Mouse (Mus musculus) myocyte (in vitro differentiated cells): ENCODE data around the gene Arntl. TPM values are rescaled to one million over a fixed set of nuclear protein-coding genes. Genes with fewer than 3 reads are reported as not detected.

Source experiments
- H3K27me3 ChIP-seq: one replicate; pipeline ENCODE4 v1.6.1; 2011; ENCODE audit not compliant: control insufficient read depth, insufficient read depth, insufficient read length
- H3K36me3 ChIP-seq: one replicate; pipeline ENCODE4 v1.6.1; 2011; ENCODE audit not compliant: control insufficient read depth, insufficient read depth
- H3K4me2 ChIP-seq: one replicate; pipeline ENCODE4 v1.6.1; 2011; ENCODE audit warnings: low read depth, control low read depth
- H3K4me3 ChIP-seq: one replicate; pipeline ENCODE4 v1.5.1; 2011; ENCODE audit warnings: mild to moderate bottlenecking, control low read depth, moderate library complexity
- H3K79me2 ChIP-seq: one replicate; pipeline ENCODE4 v1.6.1; 2011; ENCODE audit not compliant: control insufficient read depth, insufficient read depth
- H3ac ChIP-seq: one replicate; pipeline ENCODE4 v1.6.1; 2011; ENCODE audit not compliant: control insufficient read depth, insufficient read length
- CEBPB ChIP-seq: IDR thresholded peaks from 2 replicates; pipeline ENCODE4 v1.6.1; 2011; ENCODE audit warnings: mild to moderate bottlenecking, moderate library complexity; ENCODE audit not compliant: poor library complexity, insufficient read depth, severe bottlenecking
- E2F4 ChIP-seq: IDR thresholded peaks from one replicate; pipeline ENCODE4 v1.6.1; 2011; ENCODE audit warnings: mild to moderate bottlenecking, control low read depth, moderate library complexity; ENCODE audit not compliant: insufficient read depth
- MAX ChIP-seq: IDR thresholded peaks from one replicate; pipeline ENCODE4 v1.6.1; 2011; ENCODE audit warnings: low read depth, mild to moderate bottlenecking, control low read depth
- MYOD1 ChIP-seq, 3 experiments: IDR thresholded peaks; one replicate each; pipeline ENCODE4 v1.6.1; 2011; ENCODE audit warnings: control low read depth in 2 of 3, low read depth in 2 of 3, mild to moderate bottlenecking in 2 of 3, moderate library complexity in 1 of 3; ENCODE audit not compliant: insufficient read length in 2 of 3, control insufficient read depth in 1 of 3
- MYOG ChIP-seq, 3 experiments: IDR thresholded peaks; one replicate each; pipeline ENCODE4 v1.6.1; 2011; ENCODE audit warnings: control low read depth in 2 of 3, low read depth in 2 of 3, mild to moderate bottlenecking in 2 of 3; ENCODE audit not compliant: insufficient read length in 2 of 3, control insufficient read depth in 1 of 3, insufficient read depth in 1 of 3
- POLR2A ChIP-seq: IDR thresholded peaks from one replicate; pipeline ENCODE4 v1.6.1; 2011; ENCODE audit warnings: low read depth, mild to moderate bottlenecking, control low read depth, moderate library complexity; ENCODE audit not compliant: insufficient read length
- POLR2AphosphoS2 ChIP-seq: IDR thresholded peaks from one replicate; pipeline ENCODE4 v1.6.1; 2011; ENCODE audit warnings: low read depth, control low read depth; ENCODE audit not compliant: insufficient read length
- REST ChIP-seq: IDR thresholded peaks from one replicate; pipeline ENCODE4 v1.6.1; 2011; ENCODE audit warnings: mild to moderate bottlenecking, control low read depth, moderate library complexity; ENCODE audit not compliant: insufficient read depth, insufficient read length
- SRF ChIP-seq: IDR thresholded peaks from one replicate; pipeline ENCODE4 v1.6.1; 2011; ENCODE audit warnings: low read depth; ENCODE audit not compliant: control insufficient read depth, insufficient read length
- TCF12 ChIP-seq: IDR thresholded peaks from one replicate; pipeline ENCODE4 v1.6.1; 2011; ENCODE audit warnings: mild to moderate bottlenecking, control low read depth; ENCODE audit not compliant: poor library complexity, insufficient read depth, severe bottlenecking
- TCF3 ChIP-seq: IDR thresholded peaks from one replicate; pipeline ENCODE4 v1.6.1; 2011; ENCODE audit warnings: low read depth, control low read depth; ENCODE audit not compliant: insufficient read length
- USF1 ChIP-seq: IDR thresholded peaks from one replicate; pipeline ENCODE4 v1.6.1; 2011; ENCODE audit warnings: low read depth, mild to moderate bottlenecking, control low read depth, moderate library complexity
- polyA plus RNA-seq: library from polyadenylated mRNA; unstranded; fragments of >200 nt; fragmentation: generic; extraction: Trizol; gene quantifications from one replicate; pipeline ENCODE4 v1.2.1, GENCODE M21; 2012; ENCODE audit warnings: missing spikeins

Arntl gene
- polyA plus RNA-seq, 1 experiment, result 10.5 TPM

DNA sequence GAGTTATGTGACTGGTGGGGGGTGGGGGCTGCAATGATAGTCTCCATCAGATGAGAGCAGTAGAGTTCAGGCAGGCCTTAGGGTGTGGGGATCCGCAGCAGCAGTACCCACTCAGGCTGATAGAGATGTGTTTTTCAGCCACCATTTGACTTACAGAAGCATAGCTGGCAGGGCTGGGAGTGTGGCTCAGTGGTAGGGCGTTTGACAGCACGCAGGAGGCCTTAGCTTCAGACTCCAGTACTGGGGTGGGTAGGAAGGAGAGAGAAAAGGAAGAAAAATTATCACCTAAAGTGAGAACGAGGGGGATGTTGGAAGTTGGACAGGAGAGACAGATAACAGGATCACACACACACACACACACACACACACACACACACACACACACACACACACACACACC is 71.2 kb downstream of the Arntl start:
- H3K79me2 ChIP-seq, result no peaks in the 10 kb centered on the region
- no peak overlapping the region for H3K4me3 ChIP-seq
- H3ac ChIP-seq, result no peak overlapping the region
- no peak for TF ChIP-seq MYOG (IDR thresholded peaks at IDR 0.05; ENCODE audit: control insufficient read depth in 1 of 3, insufficient read depth in 1 of 3, insufficient read length in 2 of 3, low read depth in 2 of 3)
- no peak for TF ChIP-seq MYOD1 (IDR thresholded peaks at IDR 0.05; ENCODE audit: control insufficient read depth in 1 of 3, insufficient read length in 2 of 3, low read depth in 2 of 3)
- TF ChIP-seq E2F4, result no peak
- TF ChIP-seq USF1, result no peak
- TF ChIP-seq REST, result no peak
- TF ChIP-seq POLR2AphosphoS2, result no peak
- no peak for TF ChIP-seq CEBPB
- TF ChIP-seq TCF12, result no peak
- H3K27me3 ChIP-seq, result no peaks in the 10 kb centered on the region
- H3K36me3 ChIP-seq, result peaks cover 7% of the 10 kb centered on the region
- no peak overlapping the region for H3K4me2 ChIP-seq

DNA sequence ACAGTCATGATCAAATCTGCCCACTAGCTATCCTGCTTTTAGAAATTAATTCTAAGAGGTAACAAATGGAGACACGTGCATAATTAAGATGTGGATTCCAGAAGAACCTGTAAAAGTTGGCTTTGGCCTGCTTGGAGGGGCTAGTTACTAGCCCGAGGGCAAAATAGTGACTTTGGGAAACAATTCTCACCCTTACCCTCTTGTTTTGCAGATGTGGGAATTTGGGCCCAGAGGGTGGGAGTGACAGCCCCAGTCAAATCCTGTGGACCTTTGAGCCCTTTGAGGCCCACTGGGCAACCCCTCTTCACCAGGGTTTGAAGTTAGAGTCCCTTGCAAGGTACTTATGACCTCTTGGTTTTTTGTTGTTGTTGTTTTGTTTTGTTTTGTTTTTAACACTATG is 72.0 kb downstream of the Arntl start:
- Histone ChIP-seq H3ac (no peak overlapping the region), H3K4me2 (no peak overlapping the region), H3K79me2 (no peaks in the 10 kb centered on the region), H3K4me3 (no peak overlapping the region), H3K36me3 (peaks cover 7% of the 10 kb centered on the region), H3K27me3 (no peaks in the 10 kb centered on the region)
- TF ChIP-seq POLR2AphosphoS2 (no peak), REST (no peak), SRF (no peak), TCF12 (no peak), MYOD1 (IDR thresholded peaks at IDR 0.05; ENCODE audit: control insufficient read depth in 1 of 3, insufficient read length in 2 of 3, low read depth in 2 of 3) (no peak), POLR2A (no peak), CEBPB (no peak), MYOG (IDR thresholded peaks at IDR 0.05; ENCODE audit: control insufficient read depth in 1 of 3, insufficient read depth in 1 of 3, insufficient read length in 2 of 3, low read depth in 2 of 3) (no peak), TCF3 (no peak), E2F4 (no peak), USF1 (no peak), MAX (no peak)

DNA sequence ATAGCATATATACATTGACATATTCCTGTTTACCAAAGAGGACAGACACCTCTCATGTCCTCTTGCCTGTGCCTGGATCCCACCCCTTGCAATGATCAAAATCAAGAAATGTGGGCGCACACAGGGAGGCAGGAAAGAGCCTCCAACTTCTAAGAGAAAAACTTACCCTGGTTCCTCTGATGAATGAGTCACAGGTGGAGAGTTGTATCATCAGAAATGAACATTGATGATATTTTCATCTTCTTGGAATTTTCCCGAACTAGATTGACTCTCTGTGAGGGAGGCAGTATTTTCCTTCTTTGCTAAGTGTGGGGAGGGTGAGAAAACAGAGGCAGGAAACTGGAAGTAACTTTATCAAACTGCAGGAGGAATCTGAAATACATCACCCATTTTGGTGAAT is 78.1 kb downstream of the Arntl start:
- TF ChIP-seq MYOG (IDR thresholded peaks at IDR 0.05; ENCODE audit: control insufficient read depth in 1 of 3, insufficient read depth in 1 of 3, insufficient read length in 2 of 3, low read depth in 2 of 3) (no peak), MYOD1 (IDR thresholded peaks at IDR 0.05; ENCODE audit: control insufficient read depth in 1 of 3, insufficient read length in 2 of 3, low read depth in 2 of 3) (no peak), E2F4 (no peak), TCF3 (no peak), POLR2AphosphoS2 (no peak), SRF (no peak), CEBPB (no peak), USF1 (no peak), REST (no peak), TCF12 (no peak), MAX (no peak), POLR2A (no peak)
- Histone ChIP-seq H3K79me2 (no peaks in the 10 kb centered on the region), H3K4me3 (no peak overlapping the region), H3K4me2 (no peak overlapping the region), H3K27me3 (no peaks in the 10 kb centered on the region), H3K36me3 (peaks cover 29% of the 10 kb centered on the region), H3ac (no peak overlapping the region)

DNA sequence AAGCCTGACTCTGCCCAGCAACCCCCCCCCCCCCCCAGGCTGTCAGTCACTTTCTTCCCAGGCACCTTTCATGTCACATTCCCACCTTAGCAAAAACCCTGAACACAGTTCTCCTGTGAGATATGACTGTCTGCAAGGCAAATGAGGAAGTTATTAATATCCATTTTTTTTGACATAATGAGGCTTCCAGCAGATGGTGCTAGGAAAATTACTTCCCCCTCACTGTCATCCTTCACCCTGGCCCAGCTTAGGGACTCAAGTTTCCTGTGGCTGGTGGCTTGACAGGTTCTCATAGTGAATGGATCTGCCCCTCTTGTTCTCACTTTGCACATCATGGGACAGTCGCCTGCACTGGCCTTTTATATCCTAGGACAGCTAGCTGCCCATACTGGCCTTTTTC is 81.9 kb downstream of the Arntl start:
- no peak overlapping the region for H3K4me3 ChIP-seq
- H3K27me3 ChIP-seq, result no peaks in the 10 kb centered on the region
- no peak overlapping the region for H3ac ChIP-seq
- no peaks in the 10 kb centered on the region for H3K79me2 ChIP-seq
- TF ChIP-seq SRF, result no peak
- TF ChIP-seq CEBPB, result no peak
- peaks cover 27% of the 10 kb centered on the region for H3K36me3 ChIP-seq
- H3K4me2 ChIP-seq, result no peak overlapping the region

DNA sequence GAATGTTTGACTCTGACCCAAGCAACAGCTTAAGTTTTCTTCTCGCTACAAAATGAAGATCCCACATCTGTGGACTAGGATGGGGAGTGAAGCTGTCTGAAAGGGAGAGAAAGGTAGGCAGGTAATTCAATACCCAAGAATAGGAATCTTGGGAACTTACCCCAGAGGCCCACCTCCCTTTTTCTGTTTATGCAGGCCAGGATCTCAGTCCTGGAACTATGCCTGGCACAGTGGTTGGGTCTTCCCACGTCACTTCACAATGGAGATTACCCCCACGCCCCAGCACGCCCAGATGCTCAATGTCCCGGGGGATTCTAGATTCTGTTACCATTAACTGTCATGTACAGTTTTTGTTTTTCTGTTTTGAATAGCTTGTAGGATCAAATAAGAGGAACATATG is 84.5 kb downstream of the Arntl start:
- Histone ChIP-seq H3K79me2 (no peaks in the 10 kb centered on the region), H3K4me2 (no peak overlapping the region), H3K27me3 (no peaks in the 10 kb centered on the region), H3K36me3 (peaks cover 15% of the 10 kb centered on the region), H3ac (no peak overlapping the region), H3K4me3 (no peak overlapping the region)
- no peak for TF ChIP-seq USF1
- no peak for TF ChIP-seq CEBPB
- no peak for TF ChIP-seq E2F4
- TF ChIP-seq MYOG (IDR thresholded peaks at IDR 0.05; ENCODE audit: control insufficient read depth in 1 of 3, insufficient read depth in 1 of 3, insufficient read length in 2 of 3, low read depth in 2 of 3), result no peak
- TF ChIP-seq TCF12, result no peak
- TF ChIP-seq TCF3, result no peak
- no peak for TF ChIP-seq SRF
